Mouse (Mus musculus) midbrain, embryonic 14.5 days (tissue): ENCODE data around the gene Mphosph9. TPM values are rescaled to one million over a fixed set of nuclear protein-coding genes. Genes with fewer than 3 reads are reported as not detected.

Experiments used
- ATAC-seq: fragments of 200-750 bp; cut with Nextera tagmentation; 2 replicates; pipeline ENCODE4 v1.8.0; 2017; ENCODE audit warnings: moderate number of reproducible peaks, moderate library complexity; ENCODE audit not compliant: low FRiP score, low TSS enrichment
- DNase-seq: peaks from one replicate; pipeline ENCODE4 v3.0.0-alpha.2; 2015
- H3K27ac ChIP-seq: fragments of 300-500 bp; sonication (generic); replicated peaks from 2 replicates; pipeline ENCODE4 v1.5.1; 2014; ENCODE audit warnings: mild to moderate bottlenecking, low read depth, low read length, moderate library complexity
- H3K27me3 ChIP-seq: fragments of 300-500 bp; sonication (generic); 2 replicates; pipeline ENCODE4 v1.6.1; 2014; ENCODE audit warnings: low read length, control low read depth, mixed read lengths; ENCODE audit not compliant: control insufficient read depth, insufficient read depth
- H3K36me3 ChIP-seq: fragments of 300-500 bp; sonication (generic); 2 replicates; pipeline ENCODE4 v1.6.1; 2014; ENCODE audit warnings: low read length, control low read depth; ENCODE audit not compliant: control insufficient read depth, insufficient read depth
- H3K4me1 ChIP-seq: fragments of 300-500 bp; sonication (generic); 2 replicates; pipeline ENCODE4 v1.6.1; 2014; ENCODE audit warnings: mild to moderate bottlenecking, antibody characterized with exemption, low read length, control low read depth; ENCODE audit not compliant: control insufficient read depth, insufficient read depth
- H3K4me2 ChIP-seq: fragments of 300-500 bp; sonication (generic); 2 replicates; pipeline ENCODE4 v1.6.1; 2014; ENCODE audit warnings: mild to moderate bottlenecking, low read length, moderate library complexity
- H3K4me3 ChIP-seq: fragments of 300-500 bp; sonication (generic); replicated peaks from 2 replicates; pipeline ENCODE4 v1.5.1; 2014; ENCODE audit warnings: low read depth, low read length
- H3K9ac ChIP-seq: fragments of 300-500 bp; sonication (generic); replicated peaks from 2 replicates; pipeline ENCODE4 v1.6.1; 2014; ENCODE audit warnings: mild to moderate bottlenecking, low read length, moderate library complexity
- H3K9me3 ChIP-seq: fragments of 300-500 bp; sonication (generic); 2 replicates; pipeline ENCODE4 v1.6.1; 2016; ENCODE audit warnings: low read length, control low read depth, mixed read lengths; ENCODE audit not compliant: control insufficient read depth
- WGBS: fragments of 180-500 bp; shearing (Covaris S2); extraction: QIAGEN DNeasy Blood & Tissue Kit; methylation state at CpG from one replicate; pipeline ENCODE4 v1.1.7; 2014; 5-methylcytosine and 5-hydroxymethylcytosine counted together
- polyA plus RNA-seq: library from polyadenylated mRNA; unstranded; fragments of >200 nt; fragmentation: Nextera tagmentation; extraction: Ambion mirVana; gene quantifications from 2 replicates; pipeline ENCODE4 v1.2.1, GENCODE M21; 2014

The Mphosph9 gene
- polyA plus RNA-seq, 1 experiment from 2014 or later = 16.8 TPM

DNA sequence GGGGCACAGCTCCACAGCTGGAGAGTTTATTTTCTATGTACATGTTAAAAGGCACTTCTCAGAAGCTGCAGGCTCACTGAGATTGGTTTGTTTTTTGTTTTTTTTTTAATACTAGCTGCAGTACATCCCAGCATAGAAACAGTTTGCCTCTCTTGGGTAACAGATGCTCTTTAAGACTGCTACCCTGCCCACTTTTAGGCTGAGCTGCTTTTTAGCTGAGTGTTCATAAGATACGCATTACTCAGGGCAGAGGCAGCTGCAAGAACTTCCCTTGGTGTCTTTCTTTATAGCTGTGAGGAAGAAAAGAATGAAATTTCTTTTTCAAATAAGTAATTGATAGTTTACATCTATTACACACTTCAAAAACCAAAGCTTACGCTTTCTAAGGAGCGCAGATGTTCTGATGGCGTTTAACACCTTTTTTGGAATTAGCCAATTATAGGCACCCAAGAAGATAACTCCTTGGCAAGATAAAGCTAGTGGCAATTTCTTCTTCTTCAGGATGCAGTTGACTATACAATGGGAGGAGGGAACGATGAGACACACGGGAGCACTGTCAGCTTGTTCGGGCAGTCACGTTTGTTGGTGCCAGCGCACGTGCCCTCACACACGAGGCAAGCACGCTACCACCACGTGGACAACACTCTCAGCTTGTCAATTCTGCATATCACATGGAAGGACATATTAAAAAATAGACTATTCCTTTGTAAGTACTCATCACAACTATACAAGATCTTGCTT, 75.0 kb downstream of the Mphosph9 start:
- Histone ChIP-seq H3K36me3 (peaks cover 42% of the 10 kb centered on the region), H3K4me3 (no peak overlapping the region), H3K9me3 (no peaks in the 10 kb centered on the region), H3K9ac (no peak overlapping the region), H3K4me2 (no peak overlapping the region), H3K4me1 (peaks cover 14% of the 10 kb centered on the region), H3K27me3 (no peaks in the 10 kb centered on the region), H3K27ac (no peak overlapping the region)
- ATAC-seq (no peak), DNase-seq (no peak)
- 90% methylated on average over 13 of the region's 13 CpGs for WGBS

DNA sequence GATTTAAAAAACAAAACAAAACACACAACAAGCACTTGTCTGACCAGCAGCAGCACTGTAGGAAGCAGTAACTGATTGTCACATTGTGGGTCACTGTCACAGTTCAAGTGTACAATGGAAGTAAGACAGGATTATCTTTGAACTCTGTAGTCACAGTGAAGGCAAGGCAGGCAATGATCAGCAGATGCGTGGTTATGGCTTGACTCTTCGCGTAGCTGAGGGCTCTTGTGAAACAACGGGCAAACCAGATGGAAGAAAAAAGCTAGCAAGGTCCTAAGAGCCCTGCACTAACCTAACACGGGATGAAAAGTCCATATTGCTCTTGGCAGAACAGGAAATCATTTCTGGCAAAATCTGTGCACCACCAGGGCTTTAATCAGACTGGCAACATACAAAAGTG, 76.7 kb downstream of the Mphosph9 start:
- Histone ChIP-seq H3K4me1 (peaks cover 18% of the 10 kb centered on the region), H3K4me2 (no peak overlapping the region), H3K27me3 (no peaks in the 10 kb centered on the region), H3K27ac (no peak overlapping the region), H3K9me3 (no peaks in the 10 kb centered on the region), H3K36me3 (peaks cover 25% of the 10 kb centered on the region), H3K9ac (no peak overlapping the region), H3K4me3 (no peak overlapping the region)
- no peak for ATAC-seq
- WGBS = 81% methylated on average over 5 of the region's 5 CpGs
- DNase-seq = no peak

DNA sequence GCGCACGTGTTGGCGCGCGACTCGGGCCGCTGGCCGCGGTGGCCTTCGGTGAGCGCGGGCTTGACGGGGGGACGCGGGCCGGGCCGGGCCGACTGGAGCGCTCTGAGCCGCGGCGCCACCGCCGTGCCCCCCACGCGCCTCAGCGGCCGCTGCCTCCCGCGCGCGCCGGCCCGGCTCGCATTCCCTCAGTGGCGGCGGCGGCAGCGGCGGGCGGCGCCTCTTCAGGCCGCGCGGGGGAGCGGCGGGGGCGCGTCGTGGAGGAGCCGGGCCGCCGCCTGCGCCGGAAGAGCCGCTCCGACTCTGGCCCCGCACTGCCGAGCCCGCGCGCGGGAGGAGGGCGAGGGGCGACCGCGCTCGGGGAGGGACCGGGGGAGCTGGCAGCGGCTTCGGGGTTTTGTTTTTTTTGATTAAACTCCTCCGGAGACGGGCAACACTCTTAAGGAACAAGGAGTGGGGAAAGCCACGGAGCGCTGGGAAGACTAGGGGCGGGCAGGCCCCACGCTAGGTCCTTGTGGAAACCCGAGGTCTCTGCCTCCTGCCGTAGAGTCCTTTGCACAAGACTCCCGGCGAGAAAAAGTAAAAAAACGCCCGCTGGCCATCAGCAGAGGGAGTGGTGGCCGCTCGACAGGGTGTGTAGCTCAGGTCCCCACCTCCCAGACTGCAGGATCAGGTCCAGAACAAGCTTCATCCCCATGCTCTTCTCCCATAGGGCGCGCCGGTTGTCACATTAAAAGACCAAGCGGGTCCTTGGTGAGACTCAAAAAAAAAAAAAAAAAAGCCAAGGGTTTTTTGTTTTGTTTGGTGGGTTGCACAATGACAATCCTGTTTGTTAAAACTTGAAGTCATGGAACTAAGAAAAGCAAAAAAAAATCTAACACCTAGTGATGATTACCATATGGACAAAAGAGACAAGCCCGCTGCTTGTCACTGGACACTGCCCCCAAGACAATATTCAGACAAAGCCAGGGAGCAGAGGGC, 77.9 kb downstream of the Mphosph9 start, which contains the start of gene Pitpnm2:
Pitpnm2 (minus strand) TSS at position 147 of the 978 bp plus-strand sequence.
- DNase-seq (peak; percentile 88), ATAC-seq (peak; percentile 67; the same call in 1 of the 2 replicates)
- Histone ChIP-seq H3K4me1 (peaks cover 18% of the 10 kb centered on the region), H3K9ac (peak within 1 kb of the TSS; percentile 83), H3K4me3 (peak within 1 kb of the TSS; percentile 56), H3K9me3 (no peaks in the 10 kb centered on the region), H3K36me3 (peaks cover 18% of the 10 kb centered on the region; the same call in 1 of the 2 replicates), H3K27me3 (no peaks in the 10 kb centered on the region), H3K4me2 (peak within 1 kb of the TSS; percentile 63), H3K27ac (peak within 1 kb of the TSS; percentile 79)
- under 1% methylated on average over 86 of the region's 90 CpGs for WGBS

DNA sequence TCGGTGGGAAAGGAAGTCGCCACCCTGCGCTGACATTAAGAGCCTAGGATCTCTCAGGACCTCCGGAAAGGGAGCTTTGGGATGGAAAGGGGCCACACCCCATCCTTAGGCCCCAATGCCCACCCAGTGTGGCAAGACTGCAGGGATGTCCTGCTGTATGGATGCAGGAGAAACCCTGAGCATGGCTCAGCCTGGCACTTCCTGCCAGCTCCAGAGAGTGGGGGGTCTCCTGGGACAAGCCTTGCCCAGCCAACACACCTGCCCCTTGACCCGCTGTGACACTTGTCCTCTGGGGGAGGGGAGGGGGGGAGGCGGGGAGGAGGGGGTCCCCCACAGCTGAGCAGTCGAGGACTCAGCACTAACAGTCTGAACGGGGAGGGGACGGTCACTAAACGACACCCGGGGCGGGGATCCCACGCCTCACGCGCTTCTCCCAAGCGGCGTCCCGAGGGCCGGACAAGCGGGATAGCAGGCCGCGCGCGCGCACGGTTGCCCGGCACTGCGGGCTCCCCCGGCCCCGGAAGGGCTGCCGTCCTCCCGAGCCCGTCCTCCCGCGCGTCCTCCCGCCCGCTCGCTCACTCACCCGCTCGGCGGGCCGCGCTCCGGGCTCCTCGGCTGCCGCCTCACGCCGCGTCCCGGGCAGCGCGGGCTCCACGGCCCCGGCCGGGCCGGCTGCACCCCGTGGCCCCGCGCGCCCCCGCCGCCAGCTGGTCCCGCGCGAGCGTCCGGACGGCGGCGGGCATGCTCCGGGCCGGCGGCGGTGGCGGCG, 78.7 kb downstream of the Mphosph9 start:
- WGBS = under 1% methylated on average over 70 of the region's 77 CpGs
- Histone ChIP-seq H3K27ac (peak overlapping the region; percentile 79), H3K9ac (peak overlapping the region; percentile 83), H3K4me1 (peaks cover 18% of the 10 kb centered on the region), H3K9me3 (no peaks in the 10 kb centered on the region), H3K4me2 (peak overlapping the region; percentile 63), H3K36me3 (peaks cover 12% of the 10 kb centered on the region; the same call in 1 of the 2 replicates), H3K4me3 (peak overlapping the region; percentile 56), H3K27me3 (no peaks in the 10 kb centered on the region)
- ATAC-seq = peak; percentile 67
- peak; percentile 78 for DNase-seq

DNA sequence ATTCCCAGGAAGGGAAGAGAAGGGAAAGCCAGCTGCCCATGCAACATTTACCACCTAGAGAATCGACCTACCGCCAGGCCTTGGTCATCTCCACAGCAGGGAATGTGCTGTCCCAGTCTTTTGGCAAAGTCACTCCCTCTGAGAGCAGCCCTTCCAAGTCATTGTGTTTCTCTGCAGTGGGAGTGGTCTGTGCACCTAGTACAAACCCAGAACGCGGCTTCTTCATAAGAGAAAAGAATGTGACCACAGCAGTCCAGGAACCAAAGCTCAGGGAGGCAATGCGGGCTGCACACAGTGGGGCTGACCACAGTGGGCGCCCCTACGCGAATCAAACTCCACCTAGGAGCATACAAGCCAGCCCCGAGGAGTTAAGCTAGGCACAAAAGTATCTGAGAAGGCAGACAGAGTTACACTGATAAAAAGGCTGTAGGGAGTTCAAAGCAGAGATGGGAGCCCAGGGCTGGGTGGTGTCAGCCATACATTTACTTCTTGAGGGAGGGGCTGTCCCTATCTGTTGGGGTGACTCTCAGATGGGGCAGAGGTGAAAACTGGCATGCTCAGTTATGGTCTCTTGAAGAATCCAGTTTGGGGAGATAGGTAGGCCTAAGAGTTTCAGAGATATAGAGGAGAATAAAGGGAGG, 79.7 kb downstream of the Mphosph9 start:
- DNase-seq = no peak

DNA sequence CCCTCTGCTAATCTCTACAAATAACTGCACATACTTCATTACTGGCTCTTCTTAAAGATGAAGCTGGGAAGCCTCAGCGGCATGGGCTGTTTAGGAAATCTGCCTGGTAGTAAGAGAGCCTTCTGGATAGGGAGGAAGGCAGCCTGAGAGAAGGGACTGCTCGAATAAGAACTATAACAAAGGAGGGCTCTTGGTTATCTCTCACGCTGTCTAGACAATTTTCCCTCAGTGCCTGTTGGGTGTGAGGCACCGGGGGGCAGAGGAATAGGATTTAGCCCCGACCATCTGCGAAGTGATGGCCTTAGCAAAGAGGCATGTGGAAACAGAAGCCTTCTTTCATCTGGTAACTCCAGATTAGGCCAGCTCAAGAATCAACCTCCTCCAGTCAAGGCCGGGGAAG, 80.5 kb downstream of the Mphosph9 start:
- H3K36me3 ChIP-seq = 0 out of 2 replicates have a peak, but pooled peaks cover 8% of the 10 kb centered on the region
- DNase-seq (no peak), ATAC-seq (no peak)
- peaks cover 19% of the 10 kb centered on the region for H3K4me1 ChIP-seq
- no peak overlapping the region for H3K4me3 ChIP-seq
- WGBS = 19% methylated on average over 7 of the region's 7 CpGs
- H3K9me3 ChIP-seq = no peaks in the 10 kb centered on the region
- H3K9ac ChIP-seq = no peak overlapping the region
- H3K27me3 ChIP-seq = no peaks in the 10 kb centered on the region
- H3K27ac ChIP-seq = no peak overlapping the region
- H3K4me2 ChIP-seq = no peak overlapping the region

More for the DNA sequence above, 79.7 kb downstream of the Mphosph9 start:
- 15% methylated on average over 9 of the region's 9 CpGs for WGBS
- H3K27ac ChIP-seq = no peak overlapping the region
- no peak overlapping the region; the same call in 1 of the 2 replicates for H3K9ac ChIP-seq
- 0 out of 2 replicates have a peak, but pooled peaks cover 7% of the 10 kb centered on the region for H3K36me3 ChIP-seq
- H3K9me3 ChIP-seq = no peaks in the 10 kb centered on the region
- peak overlapping the region; percentile 63 for H3K4me2 ChIP-seq
- peaks cover 18% of the 10 kb centered on the region for H3K4me1 ChIP-seq
- no peaks in the 10 kb centered on the region for H3K27me3 ChIP-seq
- no peak for ATAC-seq
- peak overlapping the region; percentile 56 for H3K4me3 ChIP-seq

DNA sequence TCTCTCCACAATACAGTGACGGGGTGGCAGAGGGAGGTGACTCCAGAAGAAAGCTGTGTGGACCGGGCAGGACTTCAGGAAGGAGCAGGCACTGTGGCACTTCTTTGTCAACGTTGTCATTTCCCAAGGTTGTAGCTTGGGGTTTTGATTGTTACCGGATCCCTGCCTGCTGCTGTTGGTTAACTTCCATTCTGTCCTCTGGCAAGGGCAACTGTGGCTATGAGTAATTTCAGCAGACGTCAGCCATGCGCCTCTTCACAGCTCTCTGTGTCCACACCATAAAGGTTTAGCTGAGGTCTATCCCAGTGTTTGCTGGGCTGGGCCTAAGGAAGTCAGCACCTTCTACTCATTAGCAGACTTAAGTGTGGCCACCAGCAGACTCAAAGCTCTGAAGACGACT, 82.9 kb downstream of the Mphosph9 start:
- no peak overlapping the region for H3K4me2 ChIP-seq
- DNase-seq (no peak), ATAC-seq (no peak)
- no peak overlapping the region for H3K9ac ChIP-seq
- H3K27ac ChIP-seq = no peak overlapping the region
- 94% methylated on average over 7 of the region's 7 CpGs for WGBS
- H3K4me1 ChIP-seq = peaks cover 34% of the 10 kb centered on the region
- H3K36me3 ChIP-seq = 0 out of 2 replicates have a peak, but pooled peaks cover 8% of the 10 kb centered on the region
- H3K9me3 ChIP-seq = no peaks in the 10 kb centered on the region
- H3K27me3 ChIP-seq = no peaks in the 10 kb centered on the region
- H3K4me3 ChIP-seq = no peak overlapping the region
